Mouse (Mus musculus) brain, adult 2 months (tissue): ENCODE data around the gene Uqcrc1.
A peak's percentile ranks its signal among the peaks of the same experiment; 100 is the strongest.

Experiments
- DNase-seq: peaks from one replicate; pipeline ENCODE4 v3.0.0; 2011; ENCODE audit warnings: low read depth, low spot score

The Uqcrc1 gene

GRCm38 (mm10) chr9:108936418-108937364 is at the start of gene Uqcrc1:
TSS of gene Uqcrc1 (plus strand) at chr9:108936633.
- peak; percentile 98 for DNase-seq

GRCm38 (mm10) chr9:108912308-108912707 is 24.1 kb upstream of the Uqcrc1 start:
- no peak for DNase-seq

GRCm38 (mm10) chr9:108913161-108913560 is 23.3 kb upstream of the Uqcrc1 start:
- no peak for DNase-seq

- DNase-seq, result no peak
These were observed 22.8 kb upstream of the Uqcrc1 start for GRCm38 (mm10) chr9:108913621-108914020.

- DNase-seq, result peak; percentile 43
These were observed 21.9 kb upstream of the Uqcrc1 start, which contains the start of gene Tmem89 for GRCm38 (mm10) chr9:108914491-108914890. TSS of gene Tmem89 (plus strand) at chr9:108914619.

- DNase-seq, result no peak
These were observed 10.5 kb upstream of the Uqcrc1 start for GRCm38 (mm10) chr9:108925897-108926296.

- no peak for DNase-seq
These were observed 8.0 kb upstream of the Uqcrc1 start for GRCm38 (mm10) chr9:108928424-108928823.

- no peak for DNase-seq
These were observed 442 bp upstream of the Uqcrc1 start for GRCm38 (mm10) chr9:108935991-108936390.

GRCm38 (mm10) chr9:108945111-108945510 is 8.7 kb downstream of the Uqcrc1 start:
- DNase-seq, result peak; percentile 80

GRCm38 (mm10) chr9:108945608-108946007 is 9.2 kb downstream of the Uqcrc1 start:
- DNase-seq, result no peak

GRCm38 (mm10) chr9:108949231-108949966 is 13.0 kb downstream of the Uqcrc1 start:
- DNase-seq, result no peak

GRCm38 (mm10) chr9:108949967-108950728 is 13.7 kb downstream of the Uqcrc1 start:
- DNase-seq, result peak; percentile 49

- no peak for DNase-seq
These were observed 16.7 kb downstream of the Uqcrc1 start, which contains the start of gene Col7a1 for GRCm38 (mm10) chr9:108953081-108953636. TSS of gene Col7a1 (plus strand) at chr9:108953586.

GRCm38 (mm10) chr9:108955241-108955640 is 18.8 kb downstream of the Uqcrc1 start:
- no peak for DNase-seq

- DNase-seq, result no peak
These were observed 19.4 kb downstream of the Uqcrc1 start for GRCm38 (mm10) chr9:108955846-108956245.

GRCm38 (mm10) chr9:108963577-108963976 is 27.1 kb downstream of the Uqcrc1 start:
- no peak for DNase-seq

GRCm38 (mm10) chr9:108964338-108964737 is 27.9 kb downstream of the Uqcrc1 start:
- DNase-seq, result no peak

GRCm38 (mm10) chr9:108970623-108971022 is 34.2 kb downstream of the Uqcrc1 start:
- DNase-seq, result no peak

- no peak for DNase-seq
These were observed 40.0 kb downstream of the Uqcrc1 start for GRCm38 (mm10) chr9:108976483-108976882.

- DNase-seq, result no peak
These were observed 41.5 kb downstream of the Uqcrc1 start for GRCm38 (mm10) chr9:108977966-108978365.

- DNase-seq, result peak; percentile 33
These were observed 46.1 kb downstream of the Uqcrc1 start for GRCm38 (mm10) chr9:108982498-108982897.
